Mouse (Mus musculus): Measurements from ENCODE around the gene 4930415O20Rik.

GRCm38 (mm10) chr15:98532281-98532680 lies 38.5 kb upstream of the 4930415O20Rik start:
- TF ChIP-seq CTCF (IDR thresholded peaks at IDR 0.05; ENCODE audit: low read depth) (no peak), EP300 (IDR thresholded peaks at IDR 0.05; ENCODE audit: low read depth) (no peak)

All from liver, embryonic 14.5 days (tissue).